ENCODE assay signal across 25 mouse cellular contexts in genomic region chr19:58695314-58695713, GRCm38 (mm10). TPM values are rescaled to one million over a fixed set of nuclear protein-coding genes. Genes with fewer than 3 reads are reported as not detected.
DNase-seq lines count a peak whose midpoint lies in the region; ATAC-seq and TF ChIP-seq lines count a peak whose summit lies in the region.
"Had no signal": no experiment of that assay in that cellular context is flagged by ENCODE, and none has a peak within 500 bp of the region (broad histone marks: within the 10 kb centered on the region; RNA-seq: fewer than 3 reads in every experiment).

No protein-coding gene starts in this region.

- no peak for TF ChIP-seq CTCF in heart, adult 2 months (IDR thresholded peaks at IDR 0.05)
- no peak for TF ChIP-seq CTCF in intestine, postnatal 0 days (IDR thresholded peaks at IDR 0.05; ENCODE audit: low read depth)

- peak; percentile 12 for DNase-seq in heart, adult 11 months
- DNase-seq in heart, adult 2 months: no peak
- no peak for DNase-seq in midbrain, embryonic 11.5 days (ENCODE audit: low spot score, missing footprints)
- DNase-seq: adrenal gland, adult 2 months; adrenal gland, adult 8-10 months; adrenal gland, postnatal 10 days; adrenal gland, postnatal 14 days; adrenal gland, postnatal 25 days; adrenal gland, postnatal 36 days; B cell, adult 2 months; cerebellum, adult 11 months; cerebellum, adult 11-12 months; cerebellum, adult 18-20 months had no signal

- no peaks in the 10 kb centered on the region for H3K4me1 ChIP-seq in heart, adult 2 months (ENCODE audit: control insufficient read depth, insufficient read depth, low read length)
- H3K4me1 ChIP-seq in intestine, embryonic 15.5 days (replicated peaks): no peaks in the 10 kb centered on the region
- no peaks in the 10 kb centered on the region for H3K4me1 ChIP-seq in intestine, postnatal 0 days (replicated peaks; ENCODE audit: control insufficient read depth, insufficient read depth, low read length)
- H3K4me1 ChIP-seq in intestine, embryonic 16.5 days (ENCODE audit: control insufficient read depth, insufficient read depth, low read length): no peaks in the 10 kb centered on the region
- no peaks in the 10 kb centered on the region for H3K4me1 ChIP-seq in midbrain, embryonic 11.5 days (ENCODE audit: control insufficient read depth, insufficient read depth, low read length)

- ATAC-seq in intestine, embryonic 15.5 days: peak; percentile 68
- no peak for ATAC-seq in intestine, postnatal 0 days
- ATAC-seq in intestine, embryonic 16.5 days: peak; percentile 63; the same call in 1 of the 2 replicates
- no peak for ATAC-seq in midbrain, embryonic 11.5 days (ENCODE audit: low FRiP score)
- ATAC-seq: activated CD4-positive, CD25-positive, alpha-beta regulatory T cell, adult 4 months; CD4-positive, CD25-positive, alpha-beta regulatory T cell, adult 4 months; Patski had no signal

- H3K36me3 ChIP-seq in heart, adult 2 months (ENCODE audit: control insufficient read depth, insufficient read depth, low read length): no peaks in the 10 kb centered on the region
- no peaks in the 10 kb centered on the region for H3K36me3 ChIP-seq in intestine, embryonic 15.5 days
- H3K36me3 ChIP-seq in intestine, postnatal 0 days (ENCODE audit: control insufficient read depth, insufficient read depth): no peaks in the 10 kb centered on the region
- no peaks in the 10 kb centered on the region for H3K36me3 ChIP-seq in intestine, embryonic 16.5 days (ENCODE audit: control insufficient read depth, insufficient read depth, low read length)
- H3K36me3 ChIP-seq in midbrain, embryonic 11.5 days (ENCODE audit: control insufficient read depth, insufficient read depth, low read length): no peaks in the 10 kb centered on the region
- H3K36me3 ChIP-seq: G1E had no signal

- no peak overlapping the region for H3K4me3 ChIP-seq in heart, adult 2 months
- no peak overlapping the region for H3K4me3 ChIP-seq in intestine, embryonic 15.5 days (replicated peaks)
- no peak overlapping the region for H3K4me3 ChIP-seq in intestine, postnatal 0 days (ENCODE audit: low read depth, low read length)
- no peak overlapping the region for H3K4me3 ChIP-seq in intestine, embryonic 16.5 days (ENCODE audit: low read length)
- no peak overlapping the region for H3K4me3 ChIP-seq in midbrain, embryonic 11.5 days (ENCODE audit: low read depth, low read length)

- no peaks in the 10 kb centered on the region for H3K79me2 ChIP-seq in heart, adult 2 months (replicated peaks; ENCODE audit: control insufficient read depth, insufficient read depth, low read length)

- no peaks in the 10 kb centered on the region for H3K9me3 ChIP-seq in intestine, embryonic 15.5 days
- H3K9me3 ChIP-seq in intestine, postnatal 0 days (ENCODE audit: control insufficient read depth): no peaks in the 10 kb centered on the region
- H3K9me3 ChIP-seq in intestine, embryonic 16.5 days (ENCODE audit: control insufficient read depth, low read length): no peaks in the 10 kb centered on the region
- no peaks in the 10 kb centered on the region for H3K9me3 ChIP-seq in midbrain, embryonic 11.5 days (ENCODE audit: control insufficient read depth, low read length)

- no peak overlapping the region for H3K4me2 ChIP-seq in intestine, embryonic 15.5 days (replicated peaks)
- H3K4me2 ChIP-seq in intestine, postnatal 0 days (replicated peaks; ENCODE audit: low read depth): no peak overlapping the region
- H3K4me2 ChIP-seq in intestine, embryonic 16.5 days (ENCODE audit: low read depth, low read length): no peak overlapping the region
- no peak overlapping the region for H3K4me2 ChIP-seq in midbrain, embryonic 11.5 days

- TF ChIP-seq EP300 in heart, adult 2 months (IDR thresholded peaks at IDR 0.05; ENCODE audit: insufficient read depth, low read depth, low read length): no peak

- no peak overlapping the region for H3K9ac ChIP-seq in heart, adult 2 months (ENCODE audit: low read depth, low read length)
- H3K9ac ChIP-seq in intestine, embryonic 15.5 days: no peak overlapping the region
- H3K9ac ChIP-seq in intestine, postnatal 0 days (ENCODE audit: low read depth, low read length): no peak overlapping the region
- no peak overlapping the region for H3K9ac ChIP-seq in intestine, embryonic 16.5 days (ENCODE audit: low read depth, low read length)
- H3K9ac ChIP-seq in midbrain, embryonic 11.5 days (ENCODE audit: low read length): no peak overlapping the region

- no peak for TF ChIP-seq POLR2A in heart, adult 2 months (IDR thresholded peaks at IDR 0.05; ENCODE audit: insufficient read depth, low read depth, low read length)

- H3K27ac ChIP-seq in heart, adult 2 months: no peak overlapping the region
- H3K27ac ChIP-seq in intestine, embryonic 15.5 days: no peak overlapping the region
- no peak overlapping the region for H3K27ac ChIP-seq in intestine, postnatal 0 days (ENCODE audit: low read depth, low read length)
- no peak overlapping the region for H3K27ac ChIP-seq in intestine, embryonic 16.5 days (ENCODE audit: low read length)
- H3K27ac ChIP-seq in midbrain, embryonic 11.5 days (ENCODE audit: low read depth, low read length): no peak overlapping the region

- 75% methylated on average over 3 of the region's 3 CpGs for WGBS in heart, adult 2 months
- WGBS in intestine, embryonic 15.5 days: 56% methylated on average over 3 of the region's 3 CpGs
- 47% methylated on average over 3 of the region's 3 CpGs for WGBS in intestine, postnatal 0 days
- 54% methylated on average over 3 of the region's 3 CpGs for WGBS in intestine, embryonic 16.5 days
- WGBS in midbrain, embryonic 11.5 days: 91% methylated on average over 3 of the region's 3 CpGs

- no peaks in the 10 kb centered on the region for H3K27me3 ChIP-seq in heart, adult 2 months (ENCODE audit: control insufficient read depth, insufficient read depth, low read length)
- no peaks in the 10 kb centered on the region for H3K27me3 ChIP-seq in intestine, embryonic 15.5 days (replicated peaks)
- H3K27me3 ChIP-seq in intestine, postnatal 0 days (replicated peaks; ENCODE audit: control insufficient read depth, insufficient read depth, low read length): 0 out of 2 replicates have a peak, but pooled peaks cover 6% of the 10 kb centered on the region
- no peaks in the 10 kb centered on the region for H3K27me3 ChIP-seq in intestine, embryonic 16.5 days (replicated peaks; ENCODE audit: control insufficient read depth, insufficient read depth, low read length)
- no peaks in the 10 kb centered on the region for H3K27me3 ChIP-seq in midbrain, embryonic 11.5 days (ENCODE audit: control insufficient read depth, insufficient read depth, low read length)
- H3K27me3 ChIP-seq: CH12.LX had no signal

- intact Hi-C loops in heart, adult 2 months (cut with DNase I): no loop called here

RNA-seq across cellular contexts. Expression of gene Pnliprp1, which starts 33.4 kb away (rescaled TPM):
- total RNA-seq in heart, adult 2 months (2021): not detected
- polyA plus RNA-seq in heart, adult 2 months (2012; rRNA removed): 0.68 TPM in 1 of 2 replicates, not detected in the other
- polyA plus RNA-seq in intestine, embryonic 15.5 days (2015; fragmentation: Nextera tagmentation; extraction: Ambion mirVana): 1,391 and 3,102 TPM in 2 replicates
- 17.4 and 26.4 TPM in 2 replicates for polyA plus RNA-seq in intestine, postnatal 0 days (2015; fragmentation: Nextera tagmentation; extraction: Ambion mirVana)
- polyA plus RNA-seq in intestine, embryonic 16.5 days (2015; fragmentation: Nextera tagmentation; extraction: Ambion mirVana): 2,358 and 2,787 TPM in 2 replicates
- 0.48 TPM in 1 of 2 replicates, not detected in the other for polyA plus RNA-seq in midbrain, embryonic 11.5 days (2014; fragmentation: Nextera tagmentation; extraction: Ambion mirVana)
- total RNA-seq: adrenal gland, adult 18-20 months; adrenal gland, adult 2 months; adrenal gland, adult 8-10 months; adrenal gland, postnatal 25 days; adrenal gland, postnatal 36 days; CH12.LX; ES-E14; MEL had no signal
- polyA plus RNA-seq: activated CD4-positive, CD25-positive, alpha-beta regulatory T cell, adult 4 months; adrenal gland, adult 2 months; C2C12; CD4-positive, CD25-positive, alpha-beta regulatory T cell, adult 4 months; G1E; Patski had no signal

RNA-seq across cellular contexts. Expression of gene Pnlip, which starts 43.0 kb away (rescaled TPM):
- total RNA-seq in heart, adult 2 months (2021): not detected
- polyA plus RNA-seq in heart, adult 2 months (2012; rRNA removed): 0.29 TPM in 1 of 2 replicates, not detected in the other
- polyA plus RNA-seq in intestine, embryonic 15.5 days (2015; fragmentation: Nextera tagmentation; extraction: Ambion mirVana): 0.21 and 0.43 TPM in 2 replicates
- polyA plus RNA-seq in intestine, postnatal 0 days (2015; fragmentation: Nextera tagmentation; extraction: Ambion mirVana): 0.09 TPM in 1 of 2 replicates, not detected in the other
- polyA plus RNA-seq in intestine, embryonic 16.5 days (2015; fragmentation: Nextera tagmentation; extraction: Ambion mirVana): 0.36 and 0.37 TPM in 2 replicates
- not detected in 2 replicates for polyA plus RNA-seq in midbrain, embryonic 11.5 days (2014; fragmentation: Nextera tagmentation; extraction: Ambion mirVana)
- total RNA-seq: adrenal gland, adult 18-20 months; adrenal gland, adult 8-10 months; adrenal gland, postnatal 10 days; adrenal gland, postnatal 14 days; adrenal gland, postnatal 25 days; MEL had no signal
- polyA plus RNA-seq: activated CD4-positive, CD25-positive, alpha-beta regulatory T cell, adult 4 months; C2C12; CD4-positive, CD25-positive, alpha-beta regulatory T cell, adult 4 months; G1E; Patski had no signal

Comparison
In these comparisons a context has a peak if more than half of its experiments do, and no peak if none do; other contexts are left out.
1. ATAC-seq: peak in intestine, embryonic 15.5 days (single experiment) and intestine, embryonic 16.5 days (single experiment); none in intestine, postnatal 0 days (single experiment) and midbrain, embryonic 11.5 days (single experiment).
2. RNA of gene Pnliprp1, which starts 33.4 kb away (polyA plus RNA-seq): 2,358 to 2,787 TPM in intestine, embryonic 16.5 days and 1,391 to 3,102 TPM in intestine, embryonic 15.5 days; 17.4 to 26.4 TPM in intestine, postnatal 0 days, 0.68 TPM in heart, adult 2 months and 0.48 TPM in midbrain, embryonic 11.5 days; every median in the first group is over 10 times any median in the second.